Mouse (Mus musculus) intestine, postnatal 0 days (tissue): ENCODE data around the gene Ppp4r4. TPM values are rescaled to one million over a fixed set of nuclear protein-coding genes. Genes with fewer than 3 reads are reported as not detected.

Source experiments
- ATAC-seq: fragments of 200-750 bp; cut with Nextera tagmentation; 2 replicates; pipeline ENCODE4 v1.8.0; 2017; ENCODE audit warnings: mild to moderate bottlenecking, moderate TSS enrichment, moderate library complexity
- H3K27ac ChIP-seq: fragments of 300-500 bp; sonication (generic); 2 replicates; pipeline ENCODE4 v1.5.1; 2014; ENCODE audit warnings: mild to moderate bottlenecking, low read depth, low read length, moderate library complexity
- H3K27me3 ChIP-seq: fragments of 300-500 bp; sonication (generic); replicated peaks from 2 replicates; pipeline ENCODE4 v1.6.1; 2014; ENCODE audit warnings: low read length, mixed read lengths; ENCODE audit not compliant: control insufficient read depth, insufficient read depth
- H3K36me3 ChIP-seq: fragments of 300-500 bp; sonication (generic); 2 replicates; pipeline ENCODE4 v1.6.1; 2014; ENCODE audit warnings: mild to moderate bottlenecking, moderate library complexity; ENCODE audit not compliant: control insufficient read depth, insufficient read depth
- H3K4me1 ChIP-seq: fragments of 300-500 bp; sonication (generic); replicated peaks from 2 replicates; pipeline ENCODE4 v1.6.1; 2014; ENCODE audit warnings: antibody characterized with exemption, low read length, mixed read lengths; ENCODE audit not compliant: control insufficient read depth, insufficient read depth
- H3K4me2 ChIP-seq: fragments of 300-500 bp; sonication (generic); replicated peaks from 2 replicates; pipeline ENCODE4 v1.6.1; 2014; ENCODE audit warnings: low read depth, mild to moderate bottlenecking, moderate library complexity
- H3K4me3 ChIP-seq: fragments of 300-500 bp; sonication (generic); 2 replicates; pipeline ENCODE4 v1.5.1; 2014; ENCODE audit warnings: low read depth, low read length
- H3K9ac ChIP-seq: fragments of 300-500 bp; sonication (generic); 2 replicates; pipeline ENCODE4 v1.6.1; 2014; ENCODE audit warnings: mild to moderate bottlenecking, low read depth, low read length
- H3K9me3 ChIP-seq: fragments of 300-500 bp; sonication (generic); 2 replicates; pipeline ENCODE4 v1.6.1; 2016; ENCODE audit warnings: mixed run types; ENCODE audit not compliant: control insufficient read depth
- CTCF ChIP-seq: sonication (generic); IDR thresholded peaks from 2 replicates; pipeline ENCODE4 v1.5.1; 2016; ENCODE audit warnings: low read depth, mild to moderate bottlenecking, control low read depth, antibody characterized with exemption, moderate library complexity
- WGBS: fragments of 180-500 bp; shearing (Covaris S2); extraction: QIAGEN DNeasy Blood & Tissue Kit; methylation state at CpG from one replicate; pipeline ENCODE4 v1.1.7; 2014; 5-methylcytosine and 5-hydroxymethylcytosine counted together
- polyA plus RNA-seq: library from polyadenylated mRNA; unstranded; fragments of >200 nt; fragmentation: Nextera tagmentation; extraction: Ambion mirVana; gene quantifications from 2 replicates; pipeline ENCODE4 v1.2.1, GENCODE M21; 2015

Gene Ppp4r4
- polyA plus RNA-seq, 1 experiment from 2014 or later: 0.56 TPM

- H3K9ac ChIP-seq: no peak overlapping the region
- H3K27ac ChIP-seq: no peak overlapping the region
- no peaks in the 10 kb centered on the region for H3K27me3 ChIP-seq
- no peak for TF ChIP-seq CTCF
- no peak for ATAC-seq
- no peaks in the 10 kb centered on the region for H3K9me3 ChIP-seq
- no peak overlapping the region for H3K4me2 ChIP-seq
- H3K36me3 ChIP-seq: no peaks in the 10 kb centered on the region
- H3K4me3 ChIP-seq: no peak overlapping the region
- H3K4me1 ChIP-seq: no peaks in the 10 kb centered on the region
- 84% methylated on average over 4 of the region's 4 CpGs for WGBS
Observed at GRCm38 (mm10) chr12:103515638-103516037, 16.4 kb upstream of the Ppp4r4 start.

- H3K4me1 ChIP-seq: no peaks in the 10 kb centered on the region
- no peak overlapping the region for H3K4me3 ChIP-seq
- ATAC-seq: no peak
- H3K27me3 ChIP-seq: no peaks in the 10 kb centered on the region
- H3K4me2 ChIP-seq: no peak overlapping the region
- no peaks in the 10 kb centered on the region for H3K9me3 ChIP-seq
- WGBS: 83% methylated on average over 6 of the region's 6 CpGs
- no peaks in the 10 kb centered on the region for H3K36me3 ChIP-seq
- H3K27ac ChIP-seq: no peak overlapping the region
- TF ChIP-seq CTCF: no peak
- H3K9ac ChIP-seq: no peak overlapping the region
Observed at GRCm38 (mm10) chr12:103518640-103519039, 13.4 kb upstream of the Ppp4r4 start.

- no peak for ATAC-seq
- H3K4me2 ChIP-seq: no peak overlapping the region
- no peak for TF ChIP-seq CTCF
- H3K27me3 ChIP-seq: peaks cover 15% of the 10 kb centered on the region
- no peaks in the 10 kb centered on the region; the same call in 1 of the 2 replicates for H3K4me1 ChIP-seq
- WGBS: 81% methylated on average over 2 of the region's 2 CpGs
- H3K27ac ChIP-seq: no peak overlapping the region
- no peaks in the 10 kb centered on the region for H3K36me3 ChIP-seq
- no peaks in the 10 kb centered on the region for H3K9me3 ChIP-seq
- H3K4me3 ChIP-seq: no peak overlapping the region
- no peak overlapping the region for H3K9ac ChIP-seq
Observed at GRCm38 (mm10) chr12:103530596-103530995, 1.5 kb upstream of the Ppp4r4 start.

GRCm38 (mm10) chr12:103532649-103533395, 739 bp downstream of the Ppp4r4 start:
- peak overlapping the region; percentile 64 for H3K4me3 ChIP-seq
- H3K36me3 ChIP-seq: no peaks in the 10 kb centered on the region
- peak; percentile 21; the same call in 1 of the 2 replicates for ATAC-seq
- no peak overlapping the region for H3K27ac ChIP-seq
- peak overlapping the region; percentile 55 for H3K9ac ChIP-seq
- no peaks in the 10 kb centered on the region; the same call in 1 of the 2 replicates for H3K4me1 ChIP-seq
- WGBS: 2% methylated on average over 35 of the region's 44 CpGs
- no peak for TF ChIP-seq CTCF
- H3K27me3 ChIP-seq: peaks cover 15% of the 10 kb centered on the region
- H3K4me2 ChIP-seq: peak overlapping the region; percentile 99
- H3K9me3 ChIP-seq: no peaks in the 10 kb centered on the region

- Histone ChIP-seq H3K9ac (no peak overlapping the region), H3K4me1 (no peaks in the 10 kb centered on the region), H3K27ac (no peak overlapping the region), H3K4me3 (no peak overlapping the region), H3K36me3 (no peaks in the 10 kb centered on the region), H3K4me2 (no peak overlapping the region), H3K27me3 (no peaks in the 10 kb centered on the region), H3K9me3 (no peaks in the 10 kb centered on the region)
- TF ChIP-seq CTCF: no peak
- 71% methylated on average over 4 of the region's 4 CpGs for WGBS
- no peak for ATAC-seq
Observed at GRCm38 (mm10) chr12:103540429-103540828, 8.3 kb downstream of the Ppp4r4 start.

- Histone ChIP-seq H3K9me3 (no peaks in the 10 kb centered on the region), H3K4me2 (no peak overlapping the region), H3K4me1 (no peaks in the 10 kb centered on the region), H3K27ac (no peak overlapping the region), H3K4me3 (no peak overlapping the region), H3K36me3 (no peaks in the 10 kb centered on the region), H3K9ac (no peak overlapping the region), H3K27me3 (no peaks in the 10 kb centered on the region)
- no peak for ATAC-seq
- WGBS: 79% methylated on average over 2 of the region's 2 CpGs
- TF ChIP-seq CTCF: no peak
Observed at GRCm38 (mm10) chr12:103543351-103543750, 11.3 kb downstream of the Ppp4r4 start.

- Histone ChIP-seq H3K27ac (no peak overlapping the region), H3K36me3 (no peaks in the 10 kb centered on the region), H3K9me3 (no peaks in the 10 kb centered on the region), H3K4me2 (no peak overlapping the region), H3K4me1 (no peaks in the 10 kb centered on the region), H3K4me3 (no peak overlapping the region), H3K9ac (no peak overlapping the region), H3K27me3 (no peaks in the 10 kb centered on the region)
- TF ChIP-seq CTCF: peak; percentile 87
- ATAC-seq: no peak
- whole genome bisulfite sequencing: 5% methylated on average over 3 of the region's 3 CpGs
Observed at GRCm38 (mm10) chr12:103544213-103544612, 12.1 kb downstream of the Ppp4r4 start.
